Mouse (Mus musculus): ENCODE data around the gene Kcnmb4. TPM values are rescaled to one million over a fixed set of nuclear protein-coding genes. Genes with fewer than 3 reads are reported as not detected.

Kcnmb4 gene
- polyA plus RNA-seq, 1 experiment from 2014 or later: 9.1 TPM

- no peaks in the 10 kb centered on the region for H3K4me1 ChIP-seq (ENCODE audit: control insufficient read depth, insufficient read depth, low read length)
- H3K27me3 ChIP-seq (replicated peaks; ENCODE audit: control insufficient read depth, insufficient read depth, low read length): no peaks in the 10 kb centered on the region
- H3K4me3 ChIP-seq (ENCODE audit: low read depth, low read length): no peak overlapping the region
- 57% methylated on average over 4 of the region's 4 CpGs for WGBS
- no peaks in the 10 kb centered on the region for H3K36me3 ChIP-seq (ENCODE audit: control insufficient read depth, insufficient read depth, low read length)
- no peak overlapping the region for H3K27ac ChIP-seq (replicated peaks; ENCODE audit: low read depth, low read length)
- no peak for DNase-seq (ENCODE audit: low spot score)
- H3K4me2 ChIP-seq (ENCODE audit: low read depth, low read length): no peak overlapping the region
- no peaks in the 10 kb centered on the region for H3K9me3 ChIP-seq (ENCODE audit: control insufficient read depth, low read length)
- no peak for ATAC-seq (ENCODE audit: low read depth)
- H3K9ac ChIP-seq (ENCODE audit: low read depth, low read length): no peak overlapping the region
Measured at GRCm38 (mm10) chr10:116403679-116404078, 70.0 kb downstream of the Kcnmb4 start.

GRCm38 (mm10) chr10:116402742-116403425, 70.8 kb downstream of the Kcnmb4 start:
- WGBS: 81% methylated on average over 6 of the region's 6 CpGs
- H3K36me3 ChIP-seq (ENCODE audit: control insufficient read depth, insufficient read depth, low read length): no peaks in the 10 kb centered on the region
- ATAC-seq (ENCODE audit: low read depth) (no peak), DNase-seq (ENCODE audit: low spot score) (no peak)
- H3K27me3 ChIP-seq (replicated peaks; ENCODE audit: control insufficient read depth, insufficient read depth, low read length): no peaks in the 10 kb centered on the region
- H3K27ac ChIP-seq (replicated peaks; ENCODE audit: low read depth, low read length): no peak overlapping the region
- no peaks in the 10 kb centered on the region for H3K9me3 ChIP-seq (ENCODE audit: control insufficient read depth, low read length)
- no peak overlapping the region for H3K9ac ChIP-seq (ENCODE audit: low read depth, low read length)
- H3K4me1 ChIP-seq (ENCODE audit: control insufficient read depth, insufficient read depth, low read length): no peaks in the 10 kb centered on the region
- no peak overlapping the region for H3K4me2 ChIP-seq (ENCODE audit: low read depth, low read length)
- no peak overlapping the region for H3K4me3 ChIP-seq (ENCODE audit: low read depth, low read length)

- peak overlapping the region; percentile 19 for H3K4me3 ChIP-seq (ENCODE audit: low read depth, low read length)
- peak overlapping the region; percentile 41 for H3K4me2 ChIP-seq (ENCODE audit: low read depth, low read length)
- ATAC-seq (ENCODE audit: low read depth): no peak
- WGBS: 52% methylated on average over 12 of the region's 12 CpGs
- H3K36me3 ChIP-seq (ENCODE audit: control insufficient read depth, insufficient read depth, low read length): no peaks in the 10 kb centered on the region
- 0 out of 2 replicates have a peak, but pooled peaks cover 8% of the 10 kb centered on the region for H3K4me1 ChIP-seq (ENCODE audit: control insufficient read depth, insufficient read depth, low read length)
- H3K27ac ChIP-seq (replicated peaks; ENCODE audit: low read depth, low read length): no peak overlapping the region
- no peak for DNase-seq (ENCODE audit: low spot score)
- no peaks in the 10 kb centered on the region for H3K27me3 ChIP-seq (replicated peaks; ENCODE audit: control insufficient read depth, insufficient read depth, low read length)
- no peak overlapping the region for H3K9ac ChIP-seq (ENCODE audit: low read depth, low read length)
- H3K9me3 ChIP-seq (ENCODE audit: control insufficient read depth, low read length): no peaks in the 10 kb centered on the region
Measured at GRCm38 (mm10) chr10:116397973-116398372, 75.7 kb downstream of the Kcnmb4 start.

- Histone ChIP-seq H3K27ac (replicated peaks; ENCODE audit: low read depth, low read length) (no peak overlapping the region), H3K4me3 (ENCODE audit: low read depth, low read length) (peak overlapping the region; percentile 19), H3K9ac (ENCODE audit: low read depth, low read length) (peak overlapping the region; percentile 25; the same call in 1 of the 2 replicates), H3K27me3 (replicated peaks; ENCODE audit: control insufficient read depth, insufficient read depth, low read length) (no peaks in the 10 kb centered on the region), H3K36me3 (ENCODE audit: control insufficient read depth, insufficient read depth, low read length) (no peaks in the 10 kb centered on the region), H3K4me2 (ENCODE audit: low read depth, low read length) (peak overlapping the region; percentile 41), H3K4me1 (ENCODE audit: control insufficient read depth, insufficient read depth, low read length) (0 out of 2 replicates have a peak, but pooled peaks cover 8% of the 10 kb centered on the region), H3K9me3 (ENCODE audit: control insufficient read depth, low read length) (no peaks in the 10 kb centered on the region)
- DNase-seq (ENCODE audit: low spot score) (no peak), ATAC-seq (ENCODE audit: low read depth) (no peak)
- WGBS: 34% methylated on average over 14 of the region's 14 CpGs
Measured at GRCm38 (mm10) chr10:116397573-116397972, 76.1 kb downstream of the Kcnmb4 start.

- no peak for ATAC-seq (ENCODE audit: low read depth)
- no peak overlapping the region for H3K27ac ChIP-seq (replicated peaks; ENCODE audit: low read depth, low read length)
- no peaks in the 10 kb centered on the region for H3K27me3 ChIP-seq (replicated peaks; ENCODE audit: control insufficient read depth, insufficient read depth, low read length)
- no peak for DNase-seq (ENCODE audit: low spot score)
- H3K4me3 ChIP-seq (ENCODE audit: low read depth, low read length): no peak overlapping the region
- H3K9ac ChIP-seq (ENCODE audit: low read depth, low read length): no peak overlapping the region
- H3K4me2 ChIP-seq (ENCODE audit: low read depth, low read length): no peak overlapping the region
- H3K9me3 ChIP-seq (ENCODE audit: control insufficient read depth, low read length): no peaks in the 10 kb centered on the region
- 94% methylated on average over 13 of the region's 13 CpGs for WGBS
- H3K36me3 ChIP-seq (ENCODE audit: control insufficient read depth, insufficient read depth, low read length): no peaks in the 10 kb centered on the region
- 0 out of 2 replicates have a peak, but pooled peaks cover 8% of the 10 kb centered on the region for H3K4me1 ChIP-seq (ENCODE audit: control insufficient read depth, insufficient read depth, low read length)
Measured at GRCm38 (mm10) chr10:116396966-116397365, 76.7 kb downstream of the Kcnmb4 start.

GRCm38 (mm10) chr10:116396279-116396678, 77.4 kb downstream of the Kcnmb4 start:
- Histone ChIP-seq H3K4me1 (ENCODE audit: control insufficient read depth, insufficient read depth, low read length) (0 out of 2 replicates have a peak, but pooled peaks cover 8% of the 10 kb centered on the region), H3K4me2 (ENCODE audit: low read depth, low read length) (no peak overlapping the region), H3K9ac (ENCODE audit: low read depth, low read length) (no peak overlapping the region), H3K9me3 (ENCODE audit: control insufficient read depth, low read length) (no peaks in the 10 kb centered on the region), H3K27ac (replicated peaks; ENCODE audit: low read depth, low read length) (no peak overlapping the region), H3K4me3 (ENCODE audit: low read depth, low read length) (no peak overlapping the region), H3K27me3 (replicated peaks; ENCODE audit: control insufficient read depth, insufficient read depth, low read length) (no peaks in the 10 kb centered on the region), H3K36me3 (ENCODE audit: control insufficient read depth, insufficient read depth, low read length) (no peaks in the 10 kb centered on the region)
- DNase-seq (ENCODE audit: low spot score) (no peak), ATAC-seq (ENCODE audit: low read depth) (no peak)
- WGBS: 83% methylated on average over 5 of the region's 5 CpGs

GRCm38 (mm10) chr10:116394585-116394984, 79.1 kb downstream of the Kcnmb4 start:
- DNase-seq (ENCODE audit: low spot score) (peak; percentile 84), ATAC-seq (ENCODE audit: low read depth) (peak; percentile 87)
- no peaks in the 10 kb centered on the region for H3K36me3 ChIP-seq (ENCODE audit: control insufficient read depth, insufficient read depth, low read length)
- H3K4me3 ChIP-seq (ENCODE audit: low read depth, low read length): no peak overlapping the region
- H3K27me3 ChIP-seq (replicated peaks; ENCODE audit: control insufficient read depth, insufficient read depth, low read length): no peaks in the 10 kb centered on the region
- no peak overlapping the region for H3K27ac ChIP-seq (replicated peaks; ENCODE audit: low read depth, low read length)
- WGBS: 21% methylated on average over 3 of the region's 4 CpGs
- 0 out of 2 replicates have a peak, but pooled peaks cover 8% of the 10 kb centered on the region for H3K4me1 ChIP-seq (ENCODE audit: control insufficient read depth, insufficient read depth, low read length)
- H3K9ac ChIP-seq (ENCODE audit: low read depth, low read length): no peak overlapping the region
- H3K4me2 ChIP-seq (ENCODE audit: low read depth, low read length): no peak overlapping the region
- H3K9me3 ChIP-seq (ENCODE audit: control insufficient read depth, low read length): no peaks in the 10 kb centered on the region

GRCm38 (mm10) chr10:116393790-116394475, 79.7 kb downstream of the Kcnmb4 start:
- 56% methylated on average over 9 of the region's 9 CpGs for WGBS
- Histone ChIP-seq H3K4me1 (ENCODE audit: control insufficient read depth, insufficient read depth, low read length) (0 out of 2 replicates have a peak, but pooled peaks cover 8% of the 10 kb centered on the region), H3K27me3 (replicated peaks; ENCODE audit: control insufficient read depth, insufficient read depth, low read length) (no peaks in the 10 kb centered on the region), H3K4me2 (ENCODE audit: low read depth, low read length) (no peak overlapping the region), H3K9ac (ENCODE audit: low read depth, low read length) (no peak overlapping the region), H3K9me3 (ENCODE audit: control insufficient read depth, low read length) (no peaks in the 10 kb centered on the region), H3K27ac (replicated peaks; ENCODE audit: low read depth, low read length) (no peak overlapping the region), H3K4me3 (ENCODE audit: low read depth, low read length) (no peak overlapping the region), H3K36me3 (ENCODE audit: control insufficient read depth, insufficient read depth, low read length) (no peaks in the 10 kb centered on the region)
- ATAC-seq (ENCODE audit: low read depth) (peak; percentile 16; the same call in 1 of the 2 replicates), DNase-seq (ENCODE audit: low spot score) (peak; percentile 81)

All from embryonic facial prominence, embryonic 14.5 days (tissue).